Mouse (Mus musculus) cerebellum, postnatal 4 days (tissue): ENCODE results near the gene Celf2.

Experiments used
- DNase-seq, 2 experiments: peaks; one replicate each; pipeline ENCODE4 v3.0.0; 2022; ENCODE audit warnings: low spot score in 2 of 2, mixed read lengths in 1 of 2

Celf2 gene

DNA sequence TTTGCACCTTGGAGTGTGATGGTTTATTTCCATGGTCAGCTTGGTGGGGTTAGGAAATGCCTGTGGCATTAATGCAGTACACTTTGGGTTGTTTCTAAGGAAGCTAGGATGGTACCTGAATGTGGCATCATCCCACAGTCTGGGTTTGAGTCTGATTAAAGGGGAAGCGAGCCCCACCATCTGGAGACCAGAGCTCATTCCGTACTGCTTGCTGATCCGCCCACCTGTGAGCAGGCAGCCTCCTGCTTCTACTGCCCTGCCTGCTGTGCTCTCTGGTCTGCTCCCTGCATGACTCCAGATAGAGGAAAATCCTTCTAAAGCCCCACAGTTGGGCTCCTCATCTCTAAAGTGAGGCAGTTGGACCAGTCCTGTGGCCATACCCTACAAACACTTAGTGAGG lies 1002.3 kb downstream of the Celf2 start:
- DNase-seq = peak in 1 of 2 experiments; percentile 9

DNA sequence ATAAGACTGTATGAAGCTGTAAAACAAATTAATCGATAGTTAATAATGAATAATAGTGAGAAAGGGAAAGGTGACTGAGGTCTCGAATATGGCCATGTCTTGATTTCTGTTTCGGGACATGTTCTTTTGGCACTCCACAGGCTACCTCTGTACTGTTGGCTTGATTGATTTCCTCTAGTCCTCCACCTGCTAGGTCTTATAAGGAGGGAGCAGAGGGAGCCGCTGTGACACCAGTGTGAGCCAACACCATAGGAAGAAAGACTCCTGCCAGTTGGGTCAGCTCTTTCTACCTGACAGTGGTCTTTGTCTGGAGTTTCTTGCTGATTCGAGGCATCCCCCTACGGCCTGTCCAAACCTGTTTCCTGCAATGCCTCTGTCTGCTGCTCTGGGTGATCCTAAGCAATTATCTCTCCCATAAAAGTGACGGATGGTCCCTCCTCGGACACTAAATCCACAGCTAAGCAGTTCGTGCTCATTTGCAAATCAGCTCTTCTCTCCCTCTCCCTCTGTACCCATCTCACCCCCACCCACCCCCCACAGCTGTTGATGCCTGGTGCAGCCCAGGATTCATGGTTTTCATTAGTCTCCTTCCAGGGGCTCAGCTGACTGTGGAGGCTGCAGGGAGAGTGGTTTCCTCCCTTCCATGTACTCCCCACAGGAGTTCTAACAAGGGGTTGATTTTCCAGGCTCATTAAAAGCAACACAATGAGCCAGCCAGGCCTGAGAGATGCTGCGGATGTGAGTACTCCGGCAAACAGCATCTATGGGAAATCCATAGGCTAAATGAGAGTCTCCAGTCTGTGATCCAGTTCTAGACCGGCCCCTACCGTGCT lies 1003.2 kb downstream of the Celf2 start:
- DNase-seq = peak in 1 of 2 experiments; percentile 17

DNA sequence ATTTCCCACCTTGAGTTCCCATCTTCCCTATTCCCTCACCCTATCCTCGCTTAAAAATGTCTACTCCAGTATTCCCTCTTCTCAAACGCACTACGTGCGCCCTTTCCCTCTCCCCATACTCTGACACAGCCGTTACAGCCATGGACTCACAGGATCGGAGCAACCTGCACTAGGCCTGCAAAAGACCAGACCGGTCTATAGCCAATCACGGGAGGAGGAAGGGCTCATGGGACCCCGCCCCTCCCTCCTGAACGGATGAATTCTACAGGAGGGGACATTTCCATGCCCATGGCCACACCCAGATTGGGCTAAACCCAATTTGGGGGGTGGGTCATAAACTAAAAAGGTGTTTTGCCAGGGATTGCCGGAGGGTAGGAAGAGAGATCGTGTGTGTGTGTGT lies 1003.8 kb downstream of the Celf2 start:
- peak in 1 of 2 experiments; percentile 7 for DNase-seq

DNA sequence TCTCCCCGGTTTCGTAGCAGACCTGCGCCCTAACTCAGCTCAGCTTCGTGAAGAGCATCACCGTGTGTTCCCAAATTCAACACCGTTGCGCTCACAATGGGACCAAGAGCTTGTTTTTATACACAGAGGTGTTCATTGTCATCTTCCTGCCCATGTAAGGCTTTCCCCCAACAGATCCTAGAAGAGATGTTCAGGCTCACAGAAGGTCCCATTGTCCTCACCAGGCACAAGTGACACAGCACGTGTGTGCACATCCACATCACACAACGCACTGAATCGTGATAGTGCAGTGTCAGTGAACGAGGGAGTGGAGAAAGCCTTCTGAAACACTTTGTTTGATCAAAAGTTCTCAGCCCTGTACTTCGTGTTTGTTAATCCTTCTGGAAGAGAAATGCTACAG lies 1011.3 kb downstream of the Celf2 start:
- DNase-seq = peak in 1 of 2 experiments; percentile 15

DNA sequence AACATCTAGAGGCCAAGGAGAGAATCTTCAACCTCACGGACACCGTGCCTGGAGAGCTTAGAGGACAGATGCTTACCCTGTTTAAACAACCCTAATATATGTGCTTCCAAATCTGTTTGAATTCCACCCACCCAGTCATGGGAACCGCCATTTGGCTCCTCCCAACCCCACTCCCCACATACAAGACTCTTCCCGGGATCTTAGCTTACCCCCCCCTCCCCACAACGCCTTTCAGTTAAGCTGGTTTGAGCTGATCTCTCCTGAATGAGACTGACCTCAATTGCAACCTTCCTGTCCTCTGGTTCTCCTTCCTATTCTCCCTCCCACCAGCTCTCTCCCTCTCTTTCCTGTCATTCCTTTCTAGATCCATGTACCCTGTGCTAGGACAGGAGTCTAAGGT lies 1011.7 kb downstream of the Celf2 start:
- peak in 1 of 2 experiments; percentile 1 for DNase-seq

DNA sequence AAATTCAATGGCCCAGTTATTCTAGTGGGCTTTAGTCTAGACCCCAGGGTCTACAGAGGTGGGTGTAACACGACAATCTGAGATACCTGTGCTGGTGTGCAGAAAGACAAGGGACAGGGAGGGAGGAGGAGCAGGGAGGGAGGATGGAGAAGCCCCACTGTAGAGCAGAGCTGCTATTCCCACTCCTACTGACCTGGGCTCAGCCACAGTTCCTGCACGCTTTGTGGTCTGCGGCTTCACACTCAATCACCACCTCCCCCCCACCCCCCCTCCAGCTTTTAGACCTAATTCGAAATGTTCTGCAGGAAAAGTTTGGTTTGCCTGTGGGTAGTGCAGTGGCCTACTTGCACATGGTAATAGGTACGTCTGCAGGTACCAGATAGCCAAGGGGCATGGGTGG lies 1015.5 kb downstream of the Celf2 start:
- no peak for DNase-seq

DNA sequence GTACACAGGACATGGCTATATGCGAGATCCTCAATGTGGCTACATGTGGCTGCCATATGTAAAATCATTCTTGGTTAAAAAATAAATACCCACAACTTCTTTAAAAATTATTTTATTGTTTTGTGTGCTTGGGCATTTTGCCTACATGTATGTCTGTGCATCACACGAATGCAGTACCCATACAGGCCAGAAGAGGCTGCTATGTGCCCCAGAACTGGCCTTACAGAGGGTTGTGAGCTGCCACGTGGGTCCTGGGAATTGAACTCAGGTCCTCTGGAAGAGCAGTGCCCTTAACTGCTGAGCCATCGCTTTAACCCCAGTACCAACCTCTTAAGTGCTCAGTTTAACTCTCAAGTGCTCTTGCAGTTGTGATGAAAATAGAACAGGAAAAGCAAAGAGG lies 1018.5 kb downstream of the Celf2 start:
- DNase-seq = no peak

DNA sequence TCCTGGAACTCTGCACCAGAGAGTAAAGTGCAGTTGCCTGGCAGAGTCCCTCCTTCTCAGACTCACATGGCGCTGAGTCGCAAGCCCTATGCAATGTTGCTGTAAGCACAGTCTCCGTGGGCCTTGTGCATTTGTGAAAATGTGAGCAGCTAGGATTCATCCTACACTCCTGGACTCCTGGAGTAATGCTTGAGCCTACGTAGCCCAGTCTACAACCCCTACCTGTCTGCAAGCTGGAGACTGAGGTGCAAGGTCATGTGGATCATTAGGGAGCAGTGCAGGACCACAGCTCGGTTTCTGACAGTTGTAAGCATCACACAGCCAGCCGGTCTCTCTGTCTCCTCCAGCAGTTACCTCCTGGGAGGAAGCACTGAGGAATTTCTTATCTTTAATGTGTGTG lies 1019.3 kb downstream of the Celf2 start:
- DNase-seq = no peak
